Mouse (Mus musculus) myocyte (in vitro differentiated cells): Measurements from ENCODE around the gene Tyrobp. TPM values are rescaled to one million over a fixed set of nuclear protein-coding genes. Genes with fewer than 3 reads are reported as not detected.

Source experiments
- H3K27me3 ChIP-seq: one replicate; pipeline ENCODE4 v1.6.1; 2011; ENCODE audit not compliant: control insufficient read depth, insufficient read depth, insufficient read length
- H3K36me3 ChIP-seq: one replicate; pipeline ENCODE4 v1.6.1; 2011; ENCODE audit not compliant: control insufficient read depth, insufficient read depth
- H3K4me2 ChIP-seq: one replicate; pipeline ENCODE4 v1.6.1; 2011; ENCODE audit warnings: low read depth, control low read depth
- H3K4me3 ChIP-seq: one replicate; pipeline ENCODE4 v1.5.1; 2011; ENCODE audit warnings: mild to moderate bottlenecking, control low read depth, moderate library complexity
- H3K79me2 ChIP-seq: one replicate; pipeline ENCODE4 v1.6.1; 2011; ENCODE audit not compliant: control insufficient read depth, insufficient read depth
- H3ac ChIP-seq: one replicate; pipeline ENCODE4 v1.6.1; 2011; ENCODE audit not compliant: control insufficient read depth, insufficient read length
- CEBPB ChIP-seq: IDR thresholded peaks from 2 replicates; pipeline ENCODE4 v1.6.1; 2011; ENCODE audit warnings: mild to moderate bottlenecking, moderate library complexity; ENCODE audit not compliant: poor library complexity, insufficient read depth, severe bottlenecking
- E2F4 ChIP-seq: IDR thresholded peaks from one replicate; pipeline ENCODE4 v1.6.1; 2011; ENCODE audit warnings: mild to moderate bottlenecking, control low read depth, moderate library complexity; ENCODE audit not compliant: insufficient read depth
- MAX ChIP-seq: IDR thresholded peaks from one replicate; pipeline ENCODE4 v1.6.1; 2011; ENCODE audit warnings: low read depth, mild to moderate bottlenecking, control low read depth
- MYOD1 ChIP-seq, 3 experiments: IDR thresholded peaks; one replicate each; pipeline ENCODE4 v1.6.1; 2011; ENCODE audit warnings: control low read depth in 2 of 3, low read depth in 2 of 3, mild to moderate bottlenecking in 2 of 3, moderate library complexity in 1 of 3; ENCODE audit not compliant: insufficient read length in 2 of 3, control insufficient read depth in 1 of 3
- MYOG ChIP-seq, 3 experiments: IDR thresholded peaks; one replicate each; pipeline ENCODE4 v1.6.1; 2011; ENCODE audit warnings: control low read depth in 2 of 3, low read depth in 2 of 3, mild to moderate bottlenecking in 2 of 3; ENCODE audit not compliant: insufficient read length in 2 of 3, control insufficient read depth in 1 of 3, insufficient read depth in 1 of 3
- POLR2A ChIP-seq: IDR thresholded peaks from one replicate; pipeline ENCODE4 v1.6.1; 2011; ENCODE audit warnings: low read depth, mild to moderate bottlenecking, control low read depth, moderate library complexity; ENCODE audit not compliant: insufficient read length
- POLR2AphosphoS2 ChIP-seq: IDR thresholded peaks from one replicate; pipeline ENCODE4 v1.6.1; 2011; ENCODE audit warnings: low read depth, control low read depth; ENCODE audit not compliant: insufficient read length
- REST ChIP-seq: IDR thresholded peaks from one replicate; pipeline ENCODE4 v1.6.1; 2011; ENCODE audit warnings: mild to moderate bottlenecking, control low read depth, moderate library complexity; ENCODE audit not compliant: insufficient read depth, insufficient read length
- SRF ChIP-seq: IDR thresholded peaks from one replicate; pipeline ENCODE4 v1.6.1; 2011; ENCODE audit warnings: low read depth; ENCODE audit not compliant: control insufficient read depth, insufficient read length
- TCF3 ChIP-seq: IDR thresholded peaks from one replicate; pipeline ENCODE4 v1.6.1; 2011; ENCODE audit warnings: low read depth, control low read depth; ENCODE audit not compliant: insufficient read length
- USF1 ChIP-seq: IDR thresholded peaks from one replicate; pipeline ENCODE4 v1.6.1; 2011; ENCODE audit warnings: low read depth, mild to moderate bottlenecking, control low read depth, moderate library complexity
- polyA plus RNA-seq: library from polyadenylated mRNA; unstranded; fragments of >200 nt; fragmentation: generic; extraction: Trizol; gene quantifications from one replicate; pipeline ENCODE4 v1.2.1, GENCODE M21; 2012; ENCODE audit warnings: missing spikeins

The Tyrobp gene
- polyA plus RNA-seq, 1 experiment: not detected

GRCm38 (mm10) chr7:30402343-30402742, 11.2 kb upstream of the Tyrobp start:
- H3K36me3 ChIP-seq: no peaks in the 10 kb centered on the region
- H3ac ChIP-seq: no peak overlapping the region
- H3K27me3 ChIP-seq: peaks cover 5% of the 10 kb centered on the region
- H3K4me3 ChIP-seq: no peak overlapping the region
- TF ChIP-seq SRF (no peak), MAX (no peak), USF1 (no peak), TCF3 (no peak), MYOD1 (IDR thresholded peaks at IDR 0.05; ENCODE audit: control insufficient read depth in 1 of 3, insufficient read length in 2 of 3, low read depth in 2 of 3) (no peak), E2F4 (no peak), REST (no peak), POLR2AphosphoS2 (no peak), MYOG (IDR thresholded peaks at IDR 0.05; ENCODE audit: control insufficient read depth in 1 of 3, insufficient read depth in 1 of 3, insufficient read length in 2 of 3, low read depth in 2 of 3) (no peak), CEBPB (no peak)
- H3K79me2 ChIP-seq: no peaks in the 10 kb centered on the region
- no peak overlapping the region for H3K4me2 ChIP-seq

- H3K27me3 ChIP-seq: peaks cover 17% of the 10 kb centered on the region
- H3K4me3 ChIP-seq: no peak overlapping the region
- H3ac ChIP-seq: no peak overlapping the region
- TF ChIP-seq MYOG (IDR thresholded peaks at IDR 0.05; ENCODE audit: control insufficient read depth in 1 of 3, insufficient read depth in 1 of 3, insufficient read length in 2 of 3, low read depth in 2 of 3): peak in 1 of 3 experiments; percentile 67
- TF ChIP-seq E2F4: no peak
- no peaks in the 10 kb centered on the region for H3K79me2 ChIP-seq
- no peak overlapping the region for H3K4me2 ChIP-seq
- no peaks in the 10 kb centered on the region for H3K36me3 ChIP-seq
These were observed 4.9 kb upstream of the Tyrobp start for GRCm38 (mm10) chr7:30408639-30409038.

GRCm38 (mm10) chr7:30409789-30410188, 3.8 kb upstream of the Tyrobp start:
- H3K4me3 ChIP-seq: no peak overlapping the region
- H3K79me2 ChIP-seq: no peaks in the 10 kb centered on the region
- no peak overlapping the region for H3K4me2 ChIP-seq
- TF ChIP-seq CEBPB (no peak), MYOG (IDR thresholded peaks at IDR 0.05; ENCODE audit: control insufficient read depth in 1 of 3, insufficient read depth in 1 of 3, insufficient read length in 2 of 3, low read depth in 2 of 3) (no peak)
- H3K36me3 ChIP-seq: no peaks in the 10 kb centered on the region
- H3K27me3 ChIP-seq: peaks cover 18% of the 10 kb centered on the region
- H3ac ChIP-seq: no peak overlapping the region

- H3K36me3 ChIP-seq: no peaks in the 10 kb centered on the region
- H3K4me2 ChIP-seq: no peak overlapping the region
- peaks cover 14% of the 10 kb centered on the region for H3K27me3 ChIP-seq
- H3ac ChIP-seq: no peak overlapping the region
- no peak overlapping the region for H3K4me3 ChIP-seq
- TF ChIP-seq POLR2A (no peak), TCF3 (no peak), REST (no peak), MYOG (IDR thresholded peaks at IDR 0.05; ENCODE audit: control insufficient read depth in 1 of 3, insufficient read depth in 1 of 3, insufficient read length in 2 of 3, low read depth in 2 of 3) (no peak), POLR2AphosphoS2 (no peak), CEBPB (no peak), USF1 (no peak)
- H3K79me2 ChIP-seq: no peaks in the 10 kb centered on the region
These were observed 2.5 kb upstream of the Tyrobp start for GRCm38 (mm10) chr7:30411023-30411422.

- H3K36me3 ChIP-seq: no peaks in the 10 kb centered on the region
- H3K79me2 ChIP-seq: no peaks in the 10 kb centered on the region
- H3K4me2 ChIP-seq: no peak overlapping the region
- no peak overlapping the region for H3ac ChIP-seq
- H3K27me3 ChIP-seq: peaks cover 16% of the 10 kb centered on the region
- TF ChIP-seq USF1 (no peak), SRF (no peak), E2F4 (no peak)
- H3K4me3 ChIP-seq: no peak overlapping the region
These were observed 819 bp upstream of the Tyrobp start for GRCm38 (mm10) chr7:30412735-30413147.

- no peaks in the 10 kb centered on the region for H3K79me2 ChIP-seq
- no peak overlapping the region for H3ac ChIP-seq
- H3K36me3 ChIP-seq: no peaks in the 10 kb centered on the region
- no peak overlapping the region for H3K4me2 ChIP-seq
- TF ChIP-seq POLR2A: no peak
- no peak for TF ChIP-seq MYOD1 (IDR thresholded peaks at IDR 0.05; ENCODE audit: control insufficient read depth in 1 of 3, insufficient read length in 2 of 3, low read depth in 2 of 3)
- TF ChIP-seq REST: no peak
- TF ChIP-seq USF1: no peak
- TF ChIP-seq MYOG (IDR thresholded peaks at IDR 0.05; ENCODE audit: control insufficient read depth in 1 of 3, insufficient read depth in 1 of 3, insufficient read length in 2 of 3, low read depth in 2 of 3): no peak
- no peak for TF ChIP-seq TCF3
- no peak for TF ChIP-seq SRF
- H3K4me3 ChIP-seq: no peak overlapping the region
- H3K27me3 ChIP-seq: peaks cover 37% of the 10 kb centered on the region
These were observed 4.3 kb downstream of the Tyrobp start for GRCm38 (mm10) chr7:30417856-30418255.
